Mouse (Mus musculus) MN1 (cell line): ENCODE results near the gene Abca9.

ENCODE experiments used
- DNase-seq: peaks from one replicate; pipeline ENCODE4 v3.0.0-alpha.2; 2016; ENCODE audit warnings: low spot score

Abca9 gene

DNA sequence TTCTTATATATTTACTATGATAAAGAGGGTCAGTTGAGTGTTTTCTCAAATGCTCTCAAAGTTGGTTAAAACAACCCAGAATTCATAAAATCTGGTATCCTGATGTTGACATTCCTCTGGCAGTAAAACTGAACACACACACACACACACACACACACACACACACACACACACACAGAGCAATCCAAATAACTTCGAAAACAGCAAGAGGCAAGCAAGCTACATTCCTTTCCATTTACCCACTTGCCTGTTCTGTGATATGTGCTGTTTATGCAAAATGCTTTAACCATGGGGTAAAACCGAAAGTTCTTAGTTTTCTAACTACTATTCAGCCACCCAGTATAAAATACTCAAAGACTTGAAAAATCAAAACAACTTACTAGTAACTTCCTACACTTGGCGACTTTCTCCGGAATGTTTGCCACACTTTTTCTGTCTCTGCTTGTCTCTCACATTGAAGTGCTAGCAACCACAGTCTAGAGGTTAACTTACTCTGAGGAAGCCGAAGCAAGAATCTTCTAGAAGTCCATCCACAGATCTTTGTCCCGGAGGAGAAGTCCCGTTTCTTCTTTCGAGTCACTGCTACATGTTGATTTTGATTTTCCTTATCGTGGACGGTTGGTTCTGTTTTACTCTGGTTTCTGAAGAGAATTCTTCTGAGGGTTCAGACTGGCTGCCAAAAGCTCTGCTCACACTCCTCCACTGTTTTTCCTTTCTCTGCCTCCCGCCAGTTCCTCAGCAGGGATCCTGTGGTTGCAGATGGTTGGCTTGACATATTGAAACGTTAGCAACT, at the start of gene Abca9:
Gene Abca9, minus strand, starts transcription at position 738 of the 793 bp plus-strand sequence.
- DNase-seq = no peak

DNA sequence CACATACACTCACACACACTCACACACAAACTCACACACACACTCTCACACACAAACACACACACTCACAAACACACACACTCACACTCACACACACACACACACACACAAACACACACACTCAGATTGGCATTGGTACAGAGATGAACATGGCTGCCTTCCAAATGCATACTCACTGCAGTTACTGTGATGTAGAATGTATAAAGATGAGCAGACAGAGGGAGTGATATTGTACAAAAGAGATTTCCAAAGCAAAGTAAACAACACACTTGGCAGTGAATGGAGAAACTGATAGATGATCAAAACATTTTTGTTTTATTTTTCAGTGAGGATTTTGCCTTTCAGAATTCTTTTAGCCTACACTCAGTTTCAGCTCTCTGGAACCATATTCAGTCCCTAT, 49.1 kb upstream of the Abca9 start:
- no peak for DNase-seq

DNA sequence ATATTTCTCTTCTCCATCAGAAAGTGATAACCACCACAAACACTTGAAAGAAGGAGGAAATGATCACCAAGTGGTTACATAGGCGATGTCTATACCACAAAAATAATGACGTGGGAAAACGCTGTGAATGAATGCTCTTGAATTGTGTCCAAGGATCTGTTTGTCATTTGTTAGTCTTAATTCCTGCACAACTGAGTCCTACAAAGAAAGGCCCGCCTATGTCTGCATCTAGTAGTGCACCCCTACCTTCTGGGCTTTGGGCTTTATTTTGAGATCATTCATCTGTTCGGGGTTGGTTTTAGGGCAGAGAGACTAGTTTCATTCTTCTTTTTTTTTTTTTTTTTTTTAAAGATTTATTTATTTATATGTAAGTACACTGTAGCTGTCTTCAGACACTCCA, 35.9 kb upstream of the Abca9 start:
- no peak for DNase-seq

DNA sequence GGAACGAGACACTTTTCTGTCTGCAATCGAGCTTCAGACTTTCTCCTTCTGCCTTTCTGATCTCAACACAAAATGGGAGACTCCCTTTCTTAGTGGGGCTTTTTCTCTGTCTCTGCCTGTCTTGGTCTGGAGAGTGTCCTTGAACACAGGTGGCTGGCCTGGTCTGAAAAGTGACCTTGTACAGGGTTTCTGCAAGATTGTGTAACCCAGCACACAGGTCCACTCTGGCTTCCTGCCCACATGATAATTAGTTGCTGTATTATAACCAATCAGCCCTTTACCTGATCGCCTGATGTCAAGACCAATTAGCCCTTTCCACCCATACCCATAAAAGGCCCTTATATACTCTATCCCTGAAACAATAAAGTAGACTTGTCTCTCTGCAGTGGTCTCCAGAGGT, 30.9 kb upstream of the Abca9 start:
- no peak for DNase-seq

DNA sequence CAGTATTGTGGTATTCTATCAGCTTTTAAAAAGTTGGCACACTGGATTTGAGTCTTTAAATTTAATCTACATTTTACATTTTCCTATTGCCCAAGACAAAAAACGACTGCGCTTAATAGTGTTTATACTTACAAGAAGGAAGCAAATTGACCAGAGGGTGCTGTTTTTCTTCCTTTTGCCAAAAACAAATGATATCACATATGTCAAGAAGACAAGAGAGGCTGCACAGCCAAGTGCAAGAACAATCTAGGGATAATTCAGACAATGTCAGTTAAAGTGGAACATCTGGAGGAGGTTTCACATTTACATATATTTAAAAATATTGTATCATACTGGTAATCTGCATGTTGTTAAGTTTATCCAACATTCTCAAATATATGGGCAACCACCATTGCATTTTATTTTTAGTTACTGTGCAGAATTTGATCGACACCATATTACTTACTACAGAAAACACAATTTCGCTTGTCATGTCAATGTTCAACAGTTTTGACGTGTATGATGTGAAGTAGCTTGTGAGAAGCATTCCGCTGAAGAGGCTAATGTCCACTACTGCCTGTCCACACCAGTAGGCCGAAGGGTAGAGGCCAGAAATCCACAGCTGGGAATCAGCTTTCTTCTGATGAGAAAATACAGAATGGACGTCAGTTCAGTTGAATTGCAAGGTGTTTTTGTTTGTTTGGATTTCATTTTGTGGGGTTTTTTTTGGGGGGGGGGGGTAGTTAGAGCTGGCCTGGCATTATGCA, 28.7 kb upstream of the Abca9 start:
- no peak for DNase-seq

DNA sequence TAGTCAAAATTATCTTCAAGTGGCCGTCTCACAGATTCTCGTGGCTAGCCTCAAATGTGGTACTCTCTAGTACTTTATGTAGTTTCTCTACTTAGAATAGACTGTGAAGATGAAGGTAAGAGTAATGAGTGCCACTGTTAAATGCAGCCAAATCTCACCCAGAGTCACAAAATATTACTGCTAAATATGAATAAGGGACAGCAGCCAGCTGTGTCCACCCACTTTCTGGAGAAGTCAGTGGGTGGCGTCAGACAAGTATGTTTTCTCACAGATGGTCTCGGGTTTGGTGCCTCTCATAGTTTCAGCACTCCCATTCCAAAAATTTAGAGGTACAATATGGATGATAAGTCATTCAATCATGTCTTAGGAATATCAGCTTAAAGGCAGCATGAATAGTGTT, 27.3 kb upstream of the Abca9 start:
- DNase-seq = no peak

DNA sequence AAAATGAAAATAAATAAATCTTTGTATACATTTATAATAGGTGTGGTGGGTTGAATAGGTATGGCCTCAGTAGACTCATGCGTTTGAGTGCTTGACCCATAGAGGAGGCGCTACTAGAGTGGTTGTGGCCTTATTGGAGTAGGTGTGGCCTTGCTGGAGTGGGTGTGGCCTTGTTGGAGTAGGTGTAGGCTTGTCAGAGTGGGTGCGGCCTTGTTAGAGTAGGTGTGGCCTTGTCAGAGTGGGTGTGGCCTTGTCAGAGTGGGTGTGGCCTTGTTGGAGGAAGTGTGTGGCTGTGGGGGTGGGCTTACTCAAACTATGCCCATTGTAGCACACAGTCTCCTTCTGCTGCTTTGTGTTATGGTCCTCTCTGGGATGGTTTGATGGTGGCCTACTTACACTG, 3.2 kb upstream of the Abca9 start:
- DNase-seq = no peak

DNA sequence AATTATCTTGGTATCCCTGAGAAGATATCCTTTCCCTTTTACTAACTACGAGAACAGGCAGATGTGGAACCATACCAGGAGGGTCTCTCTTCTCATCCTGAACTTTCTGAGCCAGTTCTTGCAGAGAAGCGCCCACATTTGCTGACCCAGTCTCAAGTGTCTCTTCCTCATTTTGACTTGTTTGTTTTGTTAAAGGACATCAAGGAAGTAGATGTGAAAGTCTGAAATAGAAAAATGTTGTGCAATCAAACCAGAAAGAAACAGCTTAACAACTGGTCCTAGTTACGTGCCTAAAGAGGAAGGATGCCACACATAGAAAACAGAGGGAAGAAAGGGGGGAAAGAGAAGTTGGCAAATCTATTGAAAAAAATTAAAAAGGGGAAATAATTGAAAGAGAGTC, 2.2 kb downstream of the Abca9 start:
- no peak for DNase-seq

DNA sequence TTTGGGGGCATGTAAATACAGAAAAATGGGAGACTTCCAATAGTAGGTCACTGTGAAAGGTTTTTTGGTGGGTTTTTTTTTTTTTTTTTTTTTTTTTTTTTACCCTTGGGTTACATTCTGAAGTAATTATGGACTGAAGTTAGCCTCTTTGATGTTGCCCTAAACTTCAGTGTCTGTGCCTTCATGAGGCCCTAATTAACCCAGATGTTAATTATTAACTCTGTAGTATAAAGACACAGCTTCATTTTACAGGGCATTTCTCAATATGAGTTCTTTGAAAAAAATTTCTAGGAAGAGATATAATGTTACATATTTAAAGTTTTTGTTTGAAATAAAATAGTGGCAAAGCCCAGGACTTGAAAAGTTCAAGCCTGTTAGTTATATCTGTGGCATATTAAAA, 2.6 kb downstream of the Abca9 start:
- DNase-seq = no peak

DNA sequence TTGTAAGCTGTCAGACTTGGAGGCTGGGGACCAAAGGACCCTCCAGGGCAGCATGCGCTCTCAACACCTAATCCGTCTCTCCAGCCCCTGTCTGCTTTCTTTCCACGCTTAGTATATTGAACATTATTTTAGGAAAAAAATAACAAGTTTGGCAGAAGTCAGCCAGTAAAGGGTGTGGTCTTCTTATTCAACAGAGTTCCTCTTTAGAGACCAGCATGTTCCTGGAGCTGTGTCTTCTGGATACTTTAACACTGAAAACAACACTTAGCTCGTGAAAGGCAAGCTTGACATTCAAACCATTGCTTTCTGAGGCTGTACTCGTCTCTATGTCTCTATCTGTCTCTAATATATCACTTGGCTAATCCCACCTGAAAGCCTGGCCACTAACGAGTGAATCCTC, 10.9 kb downstream of the Abca9 start:
- no peak for DNase-seq

DNA sequence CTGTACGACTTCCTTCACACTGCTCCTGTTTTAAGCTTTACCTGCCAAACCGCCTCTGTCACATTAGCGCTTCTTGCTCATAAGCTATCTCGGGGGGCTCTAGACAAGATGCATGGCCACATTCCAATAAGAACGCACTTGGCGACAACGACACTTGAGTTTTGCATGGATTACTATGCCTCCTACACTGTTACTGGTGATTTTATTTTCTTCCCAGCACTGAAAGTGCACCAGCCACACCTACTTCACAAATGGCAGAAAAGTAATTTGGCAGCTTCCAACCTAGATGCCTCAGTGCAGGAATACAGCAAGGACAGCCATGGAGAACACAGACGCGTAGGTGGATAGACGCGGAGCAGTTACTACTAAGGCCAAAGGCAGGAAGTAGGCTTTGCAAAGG, 12.0 kb downstream of the Abca9 start:
- DNase-seq = no peak

DNA sequence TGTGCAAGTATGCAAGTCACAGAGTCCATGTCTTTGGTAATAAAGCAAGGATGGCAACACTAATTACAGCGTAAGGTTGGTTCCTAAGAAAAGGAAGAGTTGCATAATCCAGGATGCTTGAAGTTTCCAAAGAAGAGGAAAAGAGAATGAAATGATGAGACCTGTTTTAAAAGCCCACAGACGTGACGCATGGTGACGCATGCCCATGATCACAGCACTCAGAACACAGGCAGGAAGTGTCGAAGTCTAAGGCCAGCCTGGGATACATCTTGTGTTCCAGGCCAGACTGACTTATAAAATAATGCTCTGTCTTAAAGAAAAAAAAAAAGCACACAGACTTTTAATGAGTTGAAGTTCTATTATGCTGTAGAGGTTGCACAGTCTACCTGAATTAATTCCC, 20.4 kb downstream of the Abca9 start:
- no peak for DNase-seq

DNA sequence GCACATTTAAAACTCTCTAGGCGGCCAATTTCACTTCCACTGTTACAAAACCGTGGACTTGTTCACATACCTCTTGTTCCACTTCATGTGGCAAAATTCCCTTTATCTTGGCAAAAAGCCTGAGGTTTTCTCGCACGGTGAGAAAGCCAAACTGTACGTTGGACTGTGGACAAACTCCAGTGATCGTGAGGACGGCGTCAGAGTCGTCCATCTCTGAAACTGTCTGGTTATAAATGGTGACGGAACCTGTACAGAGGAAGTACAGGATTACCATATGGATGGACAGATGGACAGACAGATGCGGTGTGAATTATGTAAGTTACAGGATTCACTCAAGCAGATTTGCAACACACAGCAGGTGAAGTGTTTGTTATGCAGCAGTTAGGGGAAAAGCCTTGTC, 22.6 kb downstream of the Abca9 start:
- DNase-seq = no peak

DNA sequence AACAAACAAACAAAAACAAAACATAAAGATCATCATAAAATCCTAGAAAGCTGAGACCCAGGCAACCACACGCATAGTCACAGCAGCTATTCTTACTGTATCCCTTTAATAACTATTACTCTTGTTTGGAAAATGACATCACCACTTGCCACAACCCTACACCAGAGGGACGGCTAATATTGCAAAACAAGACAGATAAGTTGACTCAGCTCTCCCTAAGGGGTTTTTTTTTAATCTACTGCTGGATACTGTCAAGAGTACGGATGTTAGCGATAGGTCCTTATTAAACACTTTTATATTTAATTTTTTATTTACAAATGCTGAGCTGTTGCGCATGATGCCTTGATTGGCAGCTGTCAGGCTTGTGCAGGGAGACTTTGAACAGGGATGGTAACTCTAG, 37.2 kb downstream of the Abca9 start:
- DNase-seq = no peak

DNA sequence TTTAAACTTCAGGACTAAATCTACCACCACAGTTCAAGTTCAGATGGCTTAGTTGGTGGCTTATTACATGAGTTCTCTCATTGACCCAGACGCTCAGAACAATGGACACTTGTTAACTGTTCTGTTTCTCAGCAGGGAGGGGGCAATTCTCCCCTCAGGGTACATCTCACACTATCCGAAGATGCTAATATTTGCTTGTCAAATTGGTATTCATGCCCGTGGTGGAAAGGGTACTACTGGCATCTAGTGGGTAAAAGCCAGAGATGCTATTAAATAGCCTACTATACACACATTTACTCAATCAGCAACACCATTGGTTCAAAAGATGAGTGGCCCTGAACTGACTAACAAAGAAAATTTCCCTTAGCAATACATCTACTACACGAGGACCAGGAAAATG, 56.9 kb downstream of the Abca9 start:
- DNase-seq = no peak

DNA sequence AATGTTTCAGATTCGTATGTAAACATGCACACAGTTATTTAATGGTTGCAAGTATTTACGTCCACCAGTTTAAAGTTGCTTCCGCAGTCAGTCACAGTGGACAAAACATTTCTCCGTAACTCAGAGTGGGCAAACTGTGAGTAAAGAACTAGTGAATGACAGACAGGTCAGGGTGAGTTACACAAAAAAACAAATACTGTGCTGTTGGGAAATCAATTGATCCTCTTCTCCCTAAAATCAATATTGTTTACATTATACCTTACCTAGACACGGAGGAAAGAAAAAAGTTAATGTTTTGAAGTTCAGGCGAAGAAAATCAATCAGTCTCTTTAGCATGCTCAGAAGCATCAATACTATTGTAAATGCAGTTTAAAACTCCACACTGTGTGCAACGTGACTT, 66.6 kb downstream of the Abca9 start:
- DNase-seq = no peak

DNA sequence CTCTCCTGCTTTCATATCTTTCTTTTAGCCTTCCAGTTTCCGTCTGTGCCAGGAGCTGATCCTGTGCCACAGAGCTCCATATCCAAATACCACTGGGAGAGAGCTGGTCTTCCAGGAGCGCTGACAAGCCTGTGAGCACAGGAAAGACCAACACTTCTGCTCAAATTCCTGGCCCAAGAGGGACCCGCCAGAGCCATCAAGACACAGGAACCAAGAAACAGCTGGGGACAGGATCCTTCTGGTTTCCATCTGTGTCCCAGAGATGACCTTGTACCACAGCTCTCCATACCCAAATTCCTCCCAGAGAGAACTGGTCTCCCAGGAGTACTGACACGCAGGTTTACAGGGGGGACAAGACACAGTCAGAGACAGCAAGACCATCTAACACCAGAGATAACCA, 69.1 kb downstream of the Abca9 start:
- DNase-seq = no peak

DNA sequence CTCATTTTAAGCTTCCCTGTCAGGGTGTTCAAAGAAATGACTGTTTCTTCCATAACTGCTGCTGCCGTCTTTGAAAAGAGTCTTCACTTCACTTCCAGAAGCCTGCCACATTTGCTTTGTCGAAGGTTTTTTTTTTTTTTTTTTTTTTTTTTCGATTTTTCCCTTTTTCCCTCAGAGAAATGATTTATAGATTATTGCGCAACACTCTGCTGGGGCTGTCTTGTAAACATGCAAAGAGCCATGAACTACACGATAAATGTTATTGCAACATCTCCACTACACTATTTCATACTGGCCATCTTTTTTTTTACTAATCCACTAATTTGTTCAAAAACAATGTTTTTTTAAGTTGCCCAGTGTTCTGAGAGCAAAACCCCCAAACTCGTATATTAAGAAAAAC, 70.5 kb downstream of the Abca9 start:
- DNase-seq = no peak

DNA sequence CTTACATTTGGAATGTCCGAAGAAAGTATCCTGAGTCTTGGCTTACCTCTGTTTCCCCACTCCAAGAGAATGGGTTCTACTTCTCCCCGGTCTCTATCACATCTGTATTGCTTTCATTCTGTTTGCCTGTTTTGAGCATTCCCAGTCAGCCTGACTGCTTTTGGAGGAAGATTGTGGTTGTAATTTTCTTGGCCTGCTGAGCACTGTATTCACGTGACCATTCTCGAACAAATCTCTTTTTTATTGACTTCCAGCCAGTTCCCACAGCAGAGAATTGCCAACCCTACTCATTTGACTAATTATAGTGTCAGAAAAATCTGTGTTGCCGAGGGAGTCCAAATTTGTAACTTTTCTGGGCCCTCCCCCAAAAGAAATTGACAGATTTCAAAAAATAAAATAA, 72.1 kb downstream of the Abca9 start, which contains the start of gene Abca8a:
Gene Abca8a, minus strand, starts transcription at position 121 of the 400 bp plus-strand sequence.
- DNase-seq = no peak

DNA sequence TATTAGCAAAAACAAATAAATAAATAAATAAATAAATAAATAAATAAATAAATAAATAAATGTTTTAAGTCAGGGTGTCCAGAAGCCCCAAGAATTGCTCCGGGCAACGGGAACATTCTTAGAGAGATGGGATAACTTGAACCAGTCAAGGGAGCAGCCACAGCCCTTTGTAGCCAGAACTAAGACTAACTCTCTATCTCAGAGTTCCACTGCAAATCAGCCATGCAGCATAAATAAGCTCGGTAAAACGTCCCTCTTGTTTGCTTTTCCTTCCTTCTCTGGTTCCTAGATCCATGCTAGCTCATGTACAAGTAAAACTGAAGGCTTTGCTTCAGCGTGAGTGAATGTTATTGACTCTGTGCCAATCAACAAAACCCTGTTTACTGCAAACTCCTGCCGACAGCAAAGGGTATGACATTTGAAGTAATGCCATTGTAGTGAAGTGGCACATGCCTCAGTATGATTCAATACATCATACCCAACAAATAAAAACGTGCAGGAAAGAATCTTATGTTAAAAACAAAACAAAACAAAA, 73.1 kb downstream of the Abca9 start:
- DNase-seq = no peak

DNA sequence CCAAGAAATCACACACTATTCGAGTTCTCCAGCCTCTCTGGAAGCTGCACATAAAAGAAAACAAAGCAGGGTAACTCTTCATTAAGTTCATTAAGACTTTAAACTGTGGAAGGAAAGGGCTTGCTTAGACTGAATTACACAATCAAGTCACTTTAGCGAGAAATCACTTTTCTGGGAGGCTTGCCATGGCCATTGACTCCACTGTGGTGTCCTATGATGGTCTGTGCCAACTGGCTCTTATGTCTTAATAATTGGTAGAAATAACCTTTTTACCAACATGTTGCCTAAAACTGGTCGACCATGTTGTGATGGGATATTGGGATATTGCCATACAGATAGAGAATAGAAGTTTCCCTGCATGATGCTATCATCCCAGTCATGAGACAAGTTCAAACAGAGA, 73.8 kb downstream of the Abca9 start:
- no peak for DNase-seq

DNA sequence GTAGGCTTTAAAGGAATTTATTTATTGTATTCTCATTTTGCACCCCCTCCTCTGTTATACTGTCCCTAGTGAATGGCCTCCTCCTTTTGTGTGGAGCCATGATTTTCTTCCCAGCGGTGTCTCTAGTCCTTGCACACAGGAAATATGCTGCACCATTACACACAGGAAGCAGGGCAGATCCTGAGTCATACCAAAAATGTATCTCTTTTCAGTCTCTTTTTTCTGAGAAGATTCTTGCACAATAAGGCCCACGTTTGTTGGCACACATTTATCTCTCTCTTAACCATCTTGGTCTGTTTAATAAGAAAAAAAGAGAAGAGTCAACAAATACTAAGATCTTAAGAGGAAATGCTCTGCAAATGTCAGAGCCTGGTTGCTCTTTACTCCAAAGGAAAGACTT, 76.7 kb downstream of the Abca9 start:
- DNase-seq = no peak

DNA sequence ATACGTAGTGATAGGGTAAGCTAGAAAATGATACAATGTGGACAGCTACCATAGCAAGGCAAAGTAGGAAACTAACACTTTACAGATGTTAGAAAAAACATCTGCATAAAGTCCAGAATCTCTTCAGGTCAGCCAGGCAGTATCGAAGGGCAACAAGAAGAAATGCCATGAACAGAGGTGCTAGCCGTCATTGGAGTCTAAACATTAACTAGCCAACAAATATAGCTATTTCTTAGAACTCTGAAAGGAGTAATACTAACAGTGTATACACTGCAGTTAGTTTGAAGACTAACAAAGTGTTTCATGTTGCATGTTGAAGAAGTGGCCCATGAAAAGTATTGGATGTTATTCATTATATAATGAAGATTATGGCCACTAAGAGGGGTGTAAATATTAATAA, 95.8 kb downstream of the Abca9 start:
- DNase-seq = no peak
